Mouse (Mus musculus) neural tube, embryonic 12.5 days (tissue): Measurements from ENCODE around the gene Relch. TPM values are rescaled to one million over a fixed set of nuclear protein-coding genes. Genes with fewer than 3 reads are reported as not detected.
A peak's percentile ranks its signal among the peaks of the same experiment; 100 is the strongest.

ENCODE experiments used
- ATAC-seq: fragments of 200-750 bp; cut with Nextera tagmentation; 2 replicates; pipeline ENCODE4 v1.8.0; 2017; ENCODE audit warnings: low read depth, mild to moderate bottlenecking, moderate TSS enrichment, moderate library complexity; ENCODE audit not compliant: low FRiP score
- H3K27ac ChIP-seq: fragments of 300-500 bp; sonication (generic); 2 replicates; pipeline ENCODE4 v1.5.1; 2016
- H3K27me3 ChIP-seq: fragments of 300-500 bp; sonication (generic); replicated peaks from 2 replicates; pipeline ENCODE4 v1.6.1; 2016; ENCODE audit warnings: mild to moderate bottlenecking
- H3K36me3 ChIP-seq: fragments of 300-500 bp; sonication (generic); 2 replicates; pipeline ENCODE4 v1.6.1; 2016; ENCODE audit warnings: mild to moderate bottlenecking
- H3K4me1 ChIP-seq: fragments of 300-500 bp; sonication (generic); 2 replicates; pipeline ENCODE4 v1.6.1; 2016
- H3K4me2 ChIP-seq: fragments of 300-500 bp; sonication (generic); replicated peaks from 2 replicates; pipeline ENCODE4 v1.6.1; 2016; ENCODE audit warnings: mild to moderate bottlenecking
- H3K4me3 ChIP-seq: fragments of 300-500 bp; sonication (generic); 2 replicates; pipeline ENCODE4 v1.5.1; 2016
- H3K9ac ChIP-seq: fragments of 300-500 bp; sonication (generic); 2 replicates; pipeline ENCODE4 v1.6.1; 2016; ENCODE audit warnings: mild to moderate bottlenecking
- H3K9me3 ChIP-seq: fragments of 300-500 bp; sonication (generic); 2 replicates; pipeline ENCODE4 v1.6.1; 2016; ENCODE audit warnings: mild to moderate bottlenecking
- WGBS: fragments of 180-500 bp; shearing (Covaris S2); methylation state at CpG from one replicate; pipeline ENCODE4 v1.1.7; 2016; 5-methylcytosine and 5-hydroxymethylcytosine counted together
- polyA plus RNA-seq: library from polyadenylated mRNA; unstranded; fragments of >200 nt; fragmentation: Nextera tagmentation; extraction: Ambion mirVana; gene quantifications from 2 replicates; pipeline ENCODE4 v1.2.1, GENCODE M21; 2016

Gene Relch
- 42.9 and 46.6 TPM in 2 replicates for polyA plus RNA-seq

- H3K4me2 ChIP-seq, result peak within 1 kb of the TSS; percentile 73
- peak within 1 kb of the TSS; percentile 50; the same call in 1 of the 2 replicates for H3K27ac ChIP-seq
- H3K9me3 ChIP-seq, result no peaks in the 10 kb centered on the region
- WGBS, result under 1% methylated on average over 41 of the region's 41 CpGs
- peak within 1 kb of the TSS; percentile 71 for H3K4me3 ChIP-seq
- H3K4me1 ChIP-seq, result peaks cover 10% of the 10 kb centered on the region
- peak within 1 kb of the TSS; percentile 81 for H3K9ac ChIP-seq
- ATAC-seq, result peak; percentile 99
- no peaks in the 10 kb centered on the region; the same call in 1 of the 2 replicates for H3K36me3 ChIP-seq
- no peaks in the 10 kb centered on the region for H3K27me3 ChIP-seq
These were observed at the start of gene Relch, which contains the start of gene Pign for GRCm38 (mm10) chr1:105663171-105663961. Gene Relch (plus strand): TSS chr1:105663861. Gene Pign (minus strand): TSS chr1:105663677.

DNA sequence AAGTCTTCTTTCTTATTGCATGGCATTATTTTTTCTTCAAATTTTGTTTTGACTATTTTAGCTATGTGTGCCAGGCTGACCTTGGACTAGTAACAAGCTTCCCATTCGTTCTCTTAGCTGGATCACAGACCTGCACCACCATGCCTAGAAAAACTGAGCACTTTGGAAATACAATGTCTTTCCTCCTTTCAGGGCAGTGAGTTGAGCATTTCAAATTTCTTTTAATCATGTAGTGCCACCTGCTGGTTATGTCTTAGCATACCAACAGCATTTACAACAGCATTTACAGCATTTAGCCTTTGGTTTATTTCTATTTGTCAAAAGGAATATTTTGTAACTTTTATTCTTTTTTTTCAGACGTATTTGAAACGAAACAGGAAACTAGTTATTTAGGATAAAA, 33.2 kb upstream of the Relch start:
- 47% methylated on average over 3 of the region's 3 CpGs for WGBS
- Histone ChIP-seq H3K9me3 (no peaks in the 10 kb centered on the region), H3K4me2 (no peak overlapping the region), H3K36me3 (no peaks in the 10 kb centered on the region), H3K27me3 (no peaks in the 10 kb centered on the region), H3K9ac (no peak overlapping the region), H3K4me3 (no peak overlapping the region), H3K4me1 (no peaks in the 10 kb centered on the region), H3K27ac (no peak overlapping the region)
- ATAC-seq, result no peak

DNA sequence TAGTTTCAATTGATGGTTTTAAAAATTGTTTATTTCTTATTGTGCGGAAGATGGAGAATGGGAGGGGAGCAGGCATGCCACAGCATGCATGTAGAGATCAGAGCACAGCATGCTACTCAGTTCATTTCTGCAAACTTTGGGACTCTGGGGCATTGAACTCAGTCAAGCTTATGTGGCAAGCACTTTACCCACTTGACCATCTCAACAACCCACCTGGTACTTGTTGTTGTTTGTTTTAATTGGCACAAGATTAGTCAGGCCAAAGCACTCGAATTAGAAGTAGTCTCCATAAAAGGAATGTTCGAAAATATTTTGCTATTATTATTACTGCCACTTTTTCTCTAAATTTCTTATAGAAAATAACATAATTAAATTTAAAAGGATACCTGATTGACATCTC, 19.6 kb upstream of the Relch start:
- no peak for ATAC-seq
- Histone ChIP-seq H3K4me3 (no peak overlapping the region), H3K27me3 (no peaks in the 10 kb centered on the region), H3K9ac (no peak overlapping the region), H3K4me1 (no peaks in the 10 kb centered on the region), H3K9me3 (no peaks in the 10 kb centered on the region), H3K4me2 (no peak overlapping the region), H3K36me3 (peaks cover 10% of the 10 kb centered on the region; the same call in 1 of the 2 replicates), H3K27ac (no peak overlapping the region)
- 84% methylated on average over 3 of the region's 3 CpGs for WGBS

GRCm38 (mm10) chr1:105650650-105651049, 13.0 kb upstream of the Relch start:
- Histone ChIP-seq H3K9ac (no peak overlapping the region), H3K36me3 (0 out of 2 replicates have a peak, but pooled peaks cover 7% of the 10 kb centered on the region), H3K27ac (no peak overlapping the region), H3K9me3 (no peaks in the 10 kb centered on the region), H3K4me1 (no peaks in the 10 kb centered on the region), H3K4me2 (no peak overlapping the region), H3K4me3 (no peak overlapping the region), H3K27me3 (no peaks in the 10 kb centered on the region)
- ATAC-seq, result no peak
- WGBS, result 96% methylated on average over 1 of the region's 1 CpGs

DNA sequence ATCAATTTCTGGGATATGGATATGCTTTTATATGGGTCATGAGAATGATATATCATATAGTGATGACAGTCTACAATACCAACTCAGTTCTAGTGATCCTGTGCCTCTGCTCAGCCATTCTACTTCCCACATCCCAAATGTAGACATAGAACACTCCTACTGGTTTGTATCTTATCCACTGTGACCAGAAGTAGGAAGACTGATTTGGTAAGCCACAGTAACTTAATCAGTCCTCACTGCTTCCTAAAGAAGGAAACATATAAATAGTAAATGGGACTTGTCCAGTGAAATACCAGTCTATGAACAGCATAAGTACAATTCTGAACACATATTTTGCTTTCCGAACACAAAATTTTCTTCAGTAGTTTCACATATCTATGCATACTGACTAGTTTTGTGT, 9.7 kb upstream of the Relch start:
- no peak overlapping the region for H3K4me3 ChIP-seq
- no peaks in the 10 kb centered on the region for H3K27me3 ChIP-seq
- no peak for ATAC-seq
- H3K9ac ChIP-seq, result no peak overlapping the region
- H3K36me3 ChIP-seq, result peaks cover 3% of the 10 kb centered on the region; the same call in 1 of the 2 replicates
- H3K27ac ChIP-seq, result no peak overlapping the region
- no peaks in the 10 kb centered on the region for H3K9me3 ChIP-seq
- no peak overlapping the region for H3K4me2 ChIP-seq
- no peaks in the 10 kb centered on the region for H3K4me1 ChIP-seq
- 98% methylated on average over 1 of the region's 1 CpGs for WGBS

GRCm38 (mm10) chr1:105660015-105660414, 3.6 kb upstream of the Relch start:
- no peaks in the 10 kb centered on the region for H3K27me3 ChIP-seq
- H3K36me3 ChIP-seq, result peaks cover 3% of the 10 kb centered on the region; the same call in 1 of the 2 replicates
- H3K4me1 ChIP-seq, result peaks cover 3% of the 10 kb centered on the region; the same call in 1 of the 2 replicates
- no peak for ATAC-seq
- no peak overlapping the region for H3K4me2 ChIP-seq
- 15% methylated on average over 3 of the region's 3 CpGs for WGBS
- H3K27ac ChIP-seq, result no peak overlapping the region
- H3K9ac ChIP-seq, result no peak overlapping the region
- no peaks in the 10 kb centered on the region for H3K9me3 ChIP-seq
- H3K4me3 ChIP-seq, result no peak overlapping the region

- H3K9ac ChIP-seq, result peak overlapping the region; percentile 67
- 10% methylated on average over 6 of the region's 6 CpGs for WGBS
- no peak for ATAC-seq
These were observed 866 bp upstream of the Relch start for GRCm38 (mm10) chr1:105662820-105663170.

DNA sequence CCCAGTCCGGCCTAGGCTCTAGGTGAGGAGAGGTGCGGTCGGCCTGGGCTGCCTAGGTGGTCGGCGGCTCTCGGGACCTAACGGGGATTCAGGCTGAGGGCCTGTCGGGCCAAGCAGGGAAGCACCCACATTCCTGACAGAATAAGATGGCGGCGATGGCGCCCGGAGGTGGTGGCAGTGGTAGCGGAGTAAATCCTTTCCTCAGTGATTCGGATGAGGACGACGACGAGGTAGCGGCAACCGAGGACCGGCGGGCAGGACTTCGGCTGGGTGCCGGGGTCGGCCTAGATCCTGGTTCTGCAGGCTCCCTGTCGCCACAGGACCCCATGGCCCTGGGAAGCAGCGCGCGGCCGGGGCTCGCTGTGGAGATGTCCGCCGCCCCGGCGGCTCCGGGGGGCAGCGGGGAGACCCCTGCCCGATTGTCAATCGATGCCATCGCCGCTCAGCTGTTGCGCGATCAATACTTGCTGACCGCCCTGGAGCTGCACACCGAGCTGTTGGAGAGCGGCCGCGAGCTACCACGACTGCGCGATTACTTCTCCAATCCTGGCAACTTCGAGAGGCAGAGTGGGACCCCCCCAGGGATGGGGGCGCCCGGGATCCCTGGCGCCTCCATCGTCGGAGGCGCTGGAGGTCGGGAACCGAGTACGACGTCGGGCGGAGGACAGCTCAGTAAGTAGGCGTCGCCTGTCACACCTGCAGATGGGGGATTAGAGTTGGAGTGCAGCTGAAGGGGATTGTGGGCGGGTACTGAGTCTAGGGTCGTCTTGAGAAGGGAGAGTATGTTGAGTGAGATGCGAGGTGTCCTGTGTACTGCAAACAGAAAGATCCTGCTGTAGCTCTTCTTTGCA, 526 bp downstream of the Relch start:
- Histone ChIP-seq H3K4me3 (peak overlapping the region; percentile 71), H3K36me3 (no peaks in the 10 kb centered on the region; the same call in 1 of the 2 replicates), H3K9ac (peak overlapping the region; percentile 81), H3K9me3 (no peaks in the 10 kb centered on the region), H3K27ac (peak overlapping the region; percentile 50; the same call in 1 of the 2 replicates), H3K4me1 (peaks cover 10% of the 10 kb centered on the region), H3K27me3 (no peaks in the 10 kb centered on the region), H3K4me2 (peak overlapping the region; percentile 73)
- WGBS, result under 1% methylated on average over 68 of the region's 68 CpGs
- ATAC-seq, result peak; percentile 46

More at GRCm38 (mm10) chr1:105662820-105663170, 866 bp upstream of the Relch start:
- Histone ChIP-seq H3K27me3 (no peaks in the 10 kb centered on the region), H3K27ac (no peak overlapping the region), H3K4me1 (peaks cover 10% of the 10 kb centered on the region), H3K4me3 (peak overlapping the region; percentile 71), H3K9me3 (no peaks in the 10 kb centered on the region), H3K4me2 (peak overlapping the region; percentile 73), H3K36me3 (no peaks in the 10 kb centered on the region; the same call in 1 of the 2 replicates)

- H3K27ac ChIP-seq, result no peak overlapping the region
- ATAC-seq, result no peak
- no peak overlapping the region for H3K9ac ChIP-seq
- H3K9me3 ChIP-seq, result no peaks in the 10 kb centered on the region
- no peaks in the 10 kb centered on the region; the same call in 1 of the 2 replicates for H3K36me3 ChIP-seq
- H3K4me1 ChIP-seq, result peaks cover 6% of the 10 kb centered on the region
- no peak overlapping the region for H3K4me3 ChIP-seq
- H3K4me2 ChIP-seq, result no peak overlapping the region
- H3K27me3 ChIP-seq, result no peaks in the 10 kb centered on the region
These were observed 6.0 kb downstream of the Relch start for GRCm38 (mm10) chr1:105669700-105670099.

- Histone ChIP-seq H3K9ac (no peak overlapping the region), H3K4me3 (no peak overlapping the region), H3K36me3 (0 out of 2 replicates have a peak, but pooled peaks cover 8% of the 10 kb centered on the region), H3K27me3 (no peaks in the 10 kb centered on the region), H3K27ac (no peak overlapping the region), H3K4me2 (no peak overlapping the region), H3K9me3 (no peaks in the 10 kb centered on the region), H3K4me1 (no peaks in the 10 kb centered on the region)
- 98% methylated on average over 2 of the region's 2 CpGs for WGBS
- ATAC-seq, result no peak
These were observed 11.1 kb downstream of the Relch start for GRCm38 (mm10) chr1:105674763-105675162.

DNA sequence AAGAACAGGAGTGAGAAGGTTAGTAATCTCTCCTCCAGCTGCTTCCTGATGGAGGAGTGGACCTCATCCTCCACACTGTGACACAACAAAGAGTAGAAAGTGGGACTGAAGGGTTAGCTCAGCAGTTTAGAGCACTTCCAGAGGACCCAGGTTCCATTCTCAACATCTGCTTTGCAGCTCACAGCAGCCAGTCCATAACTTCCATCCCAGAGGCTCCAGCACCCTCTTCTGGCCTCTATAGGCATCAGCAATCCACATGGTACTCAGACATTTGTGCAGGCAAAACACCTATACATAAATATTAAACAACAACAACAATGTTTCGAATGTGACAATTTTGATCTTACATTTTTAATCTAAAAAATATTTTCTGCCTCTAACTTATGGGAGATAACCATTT, 16.9 kb downstream of the Relch start:
- H3K4me2 ChIP-seq, result no peak overlapping the region
- no peaks in the 10 kb centered on the region for H3K9me3 ChIP-seq
- H3K9ac ChIP-seq, result no peak overlapping the region
- H3K27ac ChIP-seq, result no peak overlapping the region
- no peaks in the 10 kb centered on the region for H3K4me1 ChIP-seq
- H3K4me3 ChIP-seq, result no peak overlapping the region
- no peak for ATAC-seq
- no peaks in the 10 kb centered on the region for H3K27me3 ChIP-seq
- WGBS, result 80% methylated on average over 1 of the region's 1 CpGs
- H3K36me3 ChIP-seq, result 0 out of 2 replicates have a peak, but pooled peaks cover 8% of the 10 kb centered on the region

- WGBS, result 90% methylated on average over 3 of the region's 3 CpGs
- Histone ChIP-seq H3K4me1 (no peaks in the 10 kb centered on the region), H3K4me2 (no peak overlapping the region), H3K36me3 (no peaks in the 10 kb centered on the region), H3K4me3 (no peak overlapping the region), H3K9ac (no peak overlapping the region), H3K27ac (no peak overlapping the region), H3K27me3 (no peaks in the 10 kb centered on the region), H3K9me3 (no peaks in the 10 kb centered on the region)
- ATAC-seq, result no peak
These were observed 21.8 kb downstream of the Relch start for GRCm38 (mm10) chr1:105685501-105685900.
